9 mouse cellular contexts compared by ENCODE assay signal in the genomic region with DNA sequence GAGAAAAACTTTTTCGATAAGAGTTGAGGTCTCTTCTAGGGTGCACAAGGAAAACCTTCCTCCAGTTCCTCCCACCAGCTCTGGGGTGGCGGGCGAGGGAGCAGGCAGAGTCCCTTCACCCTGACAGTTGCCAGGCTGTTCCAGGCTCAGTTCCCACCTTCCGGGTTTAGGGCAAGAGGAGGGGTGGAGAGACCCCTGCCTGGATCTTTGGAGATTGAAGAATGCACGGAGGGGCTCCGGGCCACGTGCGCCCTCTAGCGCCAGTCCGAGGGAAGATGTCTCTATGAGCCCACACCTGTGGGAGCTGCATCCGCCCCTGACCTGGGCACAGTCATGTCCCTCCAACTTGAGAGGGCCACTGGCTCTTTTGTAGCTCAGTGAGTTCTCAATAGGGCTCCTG.
DNase-seq lines count a peak whose midpoint lies in the region; ATAC-seq and TF ChIP-seq lines count a peak whose summit lies in the region.
"Had no signal": no experiment of that assay in that cellular context is flagged by ENCODE, and none has a peak within 500 bp of the region (broad histone marks: within the 10 kb centered on the region; RNA-seq: fewer than 3 reads in every experiment).

No protein-coding gene starts in this region.

- no peak overlapping the region for H3K4me2 ChIP-seq in kidney, embryonic 14.5 days (replicated peaks; ENCODE audit: low read depth, low read length)
- H3K4me2 ChIP-seq: liver, embryonic 13.5 days had no signal

- peak; percentile 29; the same call in 1 of the 2 replicates for TF ChIP-seq CTCF in kidney, adult 2 months (conservative IDR thresholded peaks at IDR 0.05; ENCODE audit: insufficient read depth, insufficient read length, low read depth, low read length)
- TF ChIP-seq CTCF in ES-Bruce4 (IDR thresholded peaks at IDR 0.05; ENCODE audit: low read depth, low read length): peak; percentile 77
- TF ChIP-seq CTCF in bone marrow, adult 2 months (IDR thresholded peaks at IDR 0.05; ENCODE audit: control insufficient read depth, insufficient read depth, low read length): peak; percentile 30; the same call in 1 of the 2 replicates

- H3K27me3 ChIP-seq in kidney, adult 2 months (replicated peaks; ENCODE audit: control insufficient read depth, insufficient read depth, low read length): no peaks in the 10 kb centered on the region
- no peaks in the 10 kb centered on the region for H3K27me3 ChIP-seq in kidney, embryonic 14.5 days (ENCODE audit: control insufficient read depth, insufficient read depth, low read length)
- no peaks in the 10 kb centered on the region for H3K27me3 ChIP-seq in ES-Bruce4 (ENCODE audit: control insufficient read depth, insufficient read depth, low read length, poor library complexity, severe bottlenecking)
- H3K27me3 ChIP-seq: liver, embryonic 13.5 days had no signal

- H3K36me3 ChIP-seq in kidney, adult 2 months (ENCODE audit: control insufficient read depth, insufficient read depth, low read length): no peaks in the 10 kb centered on the region
- no peaks in the 10 kb centered on the region for H3K36me3 ChIP-seq in kidney, embryonic 14.5 days (ENCODE audit: control insufficient read depth, insufficient read depth, low read length)
- no peaks in the 10 kb centered on the region for H3K36me3 ChIP-seq in ES-Bruce4 (ENCODE audit: control insufficient read depth, insufficient read depth, low read length, poor library complexity, severe bottlenecking)
- H3K36me3 ChIP-seq: liver, embryonic 13.5 days had no signal

- no peak overlapping the region for H3K27ac ChIP-seq in kidney, adult 2 months (ENCODE audit: insufficient read depth, low read depth, low read length)
- H3K27ac ChIP-seq in kidney, embryonic 14.5 days (ENCODE audit: low read depth, low read length): no peak overlapping the region
- no peak overlapping the region for H3K27ac ChIP-seq in ES-Bruce4 (ENCODE audit: insufficient read depth, low read length)
- H3K27ac ChIP-seq in bone marrow, adult 2 months (ENCODE audit: control insufficient read depth, insufficient read depth, low read depth, low read length, poor library complexity): no peak overlapping the region
- H3K27ac ChIP-seq: liver, embryonic 13.5 days had no signal

- H3K4me3 ChIP-seq in kidney, adult 2 months (ENCODE audit: insufficient read depth, low read depth, low read length): no peak overlapping the region
- no peak overlapping the region for H3K4me3 ChIP-seq in kidney, embryonic 14.5 days (ENCODE audit: low read length)
- H3K4me3 ChIP-seq in ES-Bruce4 (ENCODE audit: low read depth, low read length): no peak overlapping the region
- H3K4me3 ChIP-seq in bone marrow, adult 2 months (replicated peaks; ENCODE audit: control insufficient read depth, low read depth, low read length): no peak overlapping the region
- H3K4me3 ChIP-seq: liver, embryonic 13.5 days had no signal

- no peaks in the 10 kb centered on the region for H3K9me3 ChIP-seq in kidney, embryonic 14.5 days (ENCODE audit: control insufficient read depth, low read length)
- no peaks in the 10 kb centered on the region for H3K9me3 ChIP-seq in ES-Bruce4 (replicated peaks; ENCODE audit: control insufficient read depth, insufficient read depth, low read length, poor library complexity, severe bottlenecking)

- no peak for ATAC-seq in kidney, embryonic 14.5 days (ENCODE audit: low FRiP score, low TSS enrichment)
- ATAC-seq in granulocyte monocyte progenitor cell, adult 5-6 weeks (replicated peaks; ENCODE audit: poor library complexity, severe bottlenecking): peak; percentile 77

- no peak overlapping the region for H3K9ac ChIP-seq in kidney, embryonic 14.5 days (ENCODE audit: low read depth, low read length)
- H3K9ac ChIP-seq in ES-Bruce4 (ENCODE audit: low read depth, poor library complexity, severe bottlenecking): no peak overlapping the region
- H3K9ac ChIP-seq: liver, embryonic 13.5 days had no signal

- no peak for TF ChIP-seq POLR2A in kidney, adult 2 months (IDR thresholded peaks at IDR 0.05; ENCODE audit: low read depth, low read length)
- no peak for TF ChIP-seq POLR2A in ES-Bruce4 (IDR thresholded peaks at IDR 0.05; ENCODE audit: insufficient read depth, low read length)
- no peak for TF ChIP-seq POLR2A in bone marrow, adult 2 months (IDR thresholded peaks at IDR 0.05; ENCODE audit: borderline replicate concordance, control insufficient read depth, low read depth, low read length)

- 12% methylated on average over 11 of the region's 11 CpGs for WGBS in kidney, adult 2 months
- 19% methylated on average over 11 of the region's 11 CpGs for WGBS in kidney, embryonic 14.5 days
- WGBS in bone marrow, adult 2 months: 19% methylated on average over 11 of the region's 11 CpGs

- intact Hi-C loops in gastrocnemius, postnatal 36 days (cut with DNase I): loop anchor here (5.0 kb wide), 1 partner anchor 268 kb away; a partner anchor contains a TSS

- no peak for TF ChIP-seq EP300 in ES-Bruce4 (IDR thresholded peaks at IDR 0.05; ENCODE audit: insufficient read depth, low read depth, low read length)

- H3K4me1 ChIP-seq in kidney, adult 2 months (ENCODE audit: control insufficient read depth, insufficient read depth, low read length): no peaks in the 10 kb centered on the region
- H3K4me1 ChIP-seq in kidney, embryonic 14.5 days (ENCODE audit: control insufficient read depth, insufficient read depth, low read length): no peaks in the 10 kb centered on the region
- H3K4me1 ChIP-seq in ES-Bruce4 (ENCODE audit: control insufficient read depth, insufficient read depth, low read length): no peaks in the 10 kb centered on the region
- H3K4me1 ChIP-seq in bone marrow, adult 2 months (ENCODE audit: control insufficient read depth, insufficient read depth, low read length): no peaks in the 10 kb centered on the region
- H3K4me1 ChIP-seq: liver, embryonic 13.5 days had no signal

- DNase-seq in kidney, adult 2 months: no peak
- DNase-seq in ovary, postnatal 14 days (ENCODE audit: low spot score): no peak
- DNase-seq in lung, postnatal 10 days: no peak
- DNase-seq in gastrocnemius, postnatal 36 days: no peak
- DNase-seq: liver, embryonic 13.5 days had no signal
